Mouse (Mus musculus): Measurements from ENCODE around the gene Sirt2. TPM values are rescaled to one million over a fixed set of nuclear protein-coding genes. Genes with fewer than 3 reads are reported as not detected.
A peak's percentile ranks its signal among the peaks of the same experiment; 100 is the strongest.

Gene Sirt2
- polyA plus RNA-seq, 1 experiment: 28.1 TPM

DNA sequence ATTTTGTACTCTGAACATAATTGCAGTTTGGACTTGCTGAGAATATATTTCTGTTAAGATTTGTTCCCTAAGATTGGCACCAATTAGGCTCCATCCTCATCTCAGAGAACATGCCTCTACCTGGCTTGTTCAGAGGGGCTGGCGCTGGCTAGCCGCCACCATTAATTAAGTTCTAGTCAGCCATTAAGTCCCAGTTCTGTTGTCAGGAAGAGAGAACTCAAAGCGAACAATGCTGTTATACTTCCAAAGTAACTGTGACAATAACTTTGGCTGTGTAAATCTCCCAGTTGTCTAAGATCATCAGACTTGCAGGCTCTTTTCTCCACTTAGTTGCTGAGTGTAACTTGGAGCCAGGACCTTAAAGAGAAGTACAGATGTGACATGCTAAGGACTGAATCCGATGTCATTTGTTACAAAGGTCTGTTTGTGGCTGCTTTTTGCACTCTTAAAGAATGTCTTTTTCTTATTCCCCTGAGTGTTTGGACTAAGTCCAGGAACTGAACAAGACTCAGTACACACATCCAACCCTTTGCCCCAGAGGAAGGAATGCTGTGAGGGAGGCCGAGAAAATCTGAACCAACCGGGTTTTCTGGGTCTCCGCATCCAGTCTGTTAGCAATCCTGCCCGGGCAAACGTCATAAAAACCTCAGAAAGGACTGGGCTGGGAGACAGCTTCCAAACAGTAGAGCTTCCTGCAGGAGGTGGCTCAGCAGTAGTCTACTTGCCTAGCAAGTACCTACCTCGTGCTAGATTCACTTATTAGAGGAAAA lies 35.6 kb downstream of the Sirt2 start:
- Histone ChIP-seq H3K4me1 (ENCODE audit: control insufficient read depth, insufficient read depth, low read length) (peaks cover 9% of the 10 kb centered on the region), H3K27me3 (ENCODE audit: control insufficient read depth, insufficient read depth, low read length, poor library complexity, severe bottlenecking) (no peaks in the 10 kb centered on the region), H3K9ac (ENCODE audit: low read depth, poor library complexity, severe bottlenecking) (peak overlapping the region; percentile 46), H3K4me3 (ENCODE audit: low read depth, low read length) (peak overlapping the region; percentile 1; the same call in 1 of the 2 replicates), H3K27ac (ENCODE audit: insufficient read depth, low read length) (peak overlapping the region; percentile 100), H3K9me3 (replicated peaks; ENCODE audit: control insufficient read depth, insufficient read depth, low read length, poor library complexity, severe bottlenecking) (no peaks in the 10 kb centered on the region), H3K36me3 (ENCODE audit: control insufficient read depth, insufficient read depth, low read length, poor library complexity, severe bottlenecking) (peaks cover 5% of the 10 kb centered on the region)
- TF ChIP-seq EP300 (IDR thresholded peaks at IDR 0.05; ENCODE audit: insufficient read depth, low read depth, low read length): no peak
- no peak for TF ChIP-seq POLR2A (IDR thresholded peaks at IDR 0.05; ENCODE audit: insufficient read depth, low read length)
- TF ChIP-seq CTCF (IDR thresholded peaks at IDR 0.05; ENCODE audit: low read depth, low read length): no peak

DNA sequence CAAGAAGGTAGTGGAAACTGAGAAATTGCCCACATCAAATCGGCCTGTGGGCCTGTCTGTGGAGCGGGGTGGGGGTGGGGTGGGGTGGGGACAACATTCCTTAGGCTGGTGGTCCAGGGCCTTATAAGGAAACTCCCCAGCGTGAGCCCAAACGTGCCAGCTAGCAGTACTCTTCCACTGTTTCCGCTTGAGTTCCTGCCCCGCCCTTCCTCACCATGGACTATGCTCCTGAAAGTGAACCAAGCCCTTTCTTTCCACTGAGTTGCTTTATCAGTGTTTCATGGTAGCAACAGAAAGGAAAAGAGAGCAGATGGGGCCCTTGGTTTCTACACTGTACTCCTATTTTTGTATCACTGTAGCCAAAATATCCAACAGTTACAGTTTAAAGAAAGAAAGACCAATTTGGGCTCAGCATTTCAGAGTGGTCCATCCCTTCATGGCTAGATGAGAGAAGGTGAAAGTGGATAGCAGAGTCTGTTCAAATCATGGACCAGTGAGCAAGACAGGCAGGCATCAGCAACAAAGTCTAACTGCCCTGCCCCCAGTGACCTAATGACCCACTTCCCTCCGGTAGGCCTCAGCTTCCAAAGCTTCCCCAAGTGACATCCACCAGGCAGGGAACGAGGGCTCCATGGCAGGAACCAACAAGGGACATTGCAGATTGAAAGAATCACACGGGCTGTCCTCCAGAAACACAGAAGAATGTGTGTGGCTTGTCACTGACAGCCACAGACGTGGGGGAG lies 36.5 kb downstream of the Sirt2 start:
- peak overlapping the region; percentile 100 for H3K27ac ChIP-seq (ENCODE audit: insufficient read depth, low read length)
- H3K4me3 ChIP-seq (ENCODE audit: low read depth, low read length): no peak overlapping the region
- H3K9ac ChIP-seq (ENCODE audit: low read depth, poor library complexity, severe bottlenecking): peak overlapping the region; percentile 46
- TF ChIP-seq CTCF (IDR thresholded peaks at IDR 0.05; ENCODE audit: low read depth, low read length) (no peak), EP300 (IDR thresholded peaks at IDR 0.05; ENCODE audit: insufficient read depth, low read depth, low read length) (peak; percentile 69; the same call in 1 of the 2 replicates)
- peaks cover 4% of the 10 kb centered on the region for H3K36me3 ChIP-seq (ENCODE audit: control insufficient read depth, insufficient read depth, low read length, poor library complexity, severe bottlenecking)
- no peaks in the 10 kb centered on the region for H3K27me3 ChIP-seq (ENCODE audit: control insufficient read depth, insufficient read depth, low read length, poor library complexity, severe bottlenecking)
- peaks cover 7% of the 10 kb centered on the region for H3K4me1 ChIP-seq (ENCODE audit: control insufficient read depth, insufficient read depth, low read length)
- H3K9me3 ChIP-seq (replicated peaks; ENCODE audit: control insufficient read depth, insufficient read depth, low read length, poor library complexity, severe bottlenecking): no peaks in the 10 kb centered on the region

DNA sequence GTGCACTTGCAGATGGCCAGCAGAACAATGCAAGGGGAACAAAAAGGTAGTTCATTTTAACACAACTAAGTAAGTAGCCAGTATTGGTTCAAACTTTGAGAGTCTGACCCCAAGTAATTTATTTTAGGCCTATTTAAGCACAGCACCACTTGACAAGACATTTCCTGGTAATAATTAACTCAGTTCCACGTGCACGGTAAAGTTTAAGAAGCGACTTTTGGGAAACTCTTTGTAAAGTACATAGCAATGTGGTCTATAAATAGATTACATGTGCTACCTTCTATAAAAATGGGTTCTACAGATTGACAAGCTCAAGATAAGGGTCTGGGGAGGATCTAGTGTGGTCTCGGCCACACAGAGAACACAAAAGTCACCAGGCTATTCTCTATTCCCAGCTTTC lies 37.2 kb downstream of the Sirt2 start:
- TF ChIP-seq CTCF (IDR thresholded peaks at IDR 0.05; ENCODE audit: low read depth, low read length): no peak
- TF ChIP-seq EP300 (IDR thresholded peaks at IDR 0.05; ENCODE audit: insufficient read depth, low read depth, low read length): no peak
- TF ChIP-seq POLR2A (IDR thresholded peaks at IDR 0.05; ENCODE audit: insufficient read depth, low read length): no peak
- peaks cover 7% of the 10 kb centered on the region for H3K4me1 ChIP-seq (ENCODE audit: control insufficient read depth, insufficient read depth, low read length)

DNA sequence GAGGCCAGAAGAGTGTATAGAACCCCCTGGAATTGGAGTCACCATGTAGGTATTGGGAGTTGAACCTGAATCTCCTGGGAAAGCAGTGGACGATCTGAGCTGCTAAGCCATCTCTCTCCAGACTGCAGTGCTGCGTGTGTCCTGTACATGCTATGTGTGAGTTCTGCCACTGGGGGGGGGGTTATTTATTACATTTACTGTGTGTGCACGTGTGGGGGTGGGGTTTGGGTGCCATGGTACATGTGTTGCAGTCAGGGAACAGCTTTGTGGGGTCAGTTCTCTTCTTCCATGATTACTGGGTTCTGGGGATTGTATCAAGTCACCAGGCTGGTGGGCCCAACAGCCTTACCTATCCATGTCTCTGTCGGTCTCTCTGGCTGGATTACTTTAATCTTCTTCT lies 40.3 kb downstream of the Sirt2 start:
- no peak overlapping the region for H3K27ac ChIP-seq (ENCODE audit: insufficient read depth, low read length)
- H3K36me3 ChIP-seq (ENCODE audit: control insufficient read depth, insufficient read depth, low read length, poor library complexity, severe bottlenecking): peaks cover 2% of the 10 kb centered on the region
- no peak overlapping the region for H3K4me3 ChIP-seq (ENCODE audit: low read depth, low read length)
- no peaks in the 10 kb centered on the region for H3K27me3 ChIP-seq (ENCODE audit: control insufficient read depth, insufficient read depth, low read length, poor library complexity, severe bottlenecking)
- H3K9ac ChIP-seq (ENCODE audit: low read depth, poor library complexity, severe bottlenecking): no peak overlapping the region
- TF ChIP-seq CTCF (IDR thresholded peaks at IDR 0.05; ENCODE audit: low read depth, low read length): no peak
- no peak for TF ChIP-seq EP300 (IDR thresholded peaks at IDR 0.05; ENCODE audit: insufficient read depth, low read depth, low read length)
- no peak for TF ChIP-seq POLR2A (IDR thresholded peaks at IDR 0.05; ENCODE audit: insufficient read depth, low read length)
- peaks cover 7% of the 10 kb centered on the region for H3K4me1 ChIP-seq (ENCODE audit: control insufficient read depth, insufficient read depth, low read length)
- no peaks in the 10 kb centered on the region for H3K9me3 ChIP-seq (replicated peaks; ENCODE audit: control insufficient read depth, insufficient read depth, low read length, poor library complexity, severe bottlenecking)

More for the DNA sequence above, 37.2 kb downstream of the Sirt2 start:
- H3K9ac ChIP-seq (ENCODE audit: low read depth, poor library complexity, severe bottlenecking): peak overlapping the region; percentile 2; the same call in 1 of the 2 replicates
- no peaks in the 10 kb centered on the region for H3K27me3 ChIP-seq (ENCODE audit: control insufficient read depth, insufficient read depth, low read length, poor library complexity, severe bottlenecking)
- peaks cover 2% of the 10 kb centered on the region for H3K36me3 ChIP-seq (ENCODE audit: control insufficient read depth, insufficient read depth, low read length, poor library complexity, severe bottlenecking)
- H3K4me3 ChIP-seq (ENCODE audit: low read depth, low read length): no peak overlapping the region
- peak overlapping the region; percentile 87 for H3K27ac ChIP-seq (ENCODE audit: insufficient read depth, low read length)
- H3K9me3 ChIP-seq (replicated peaks; ENCODE audit: control insufficient read depth, insufficient read depth, low read length, poor library complexity, severe bottlenecking): no peaks in the 10 kb centered on the region

DNA sequence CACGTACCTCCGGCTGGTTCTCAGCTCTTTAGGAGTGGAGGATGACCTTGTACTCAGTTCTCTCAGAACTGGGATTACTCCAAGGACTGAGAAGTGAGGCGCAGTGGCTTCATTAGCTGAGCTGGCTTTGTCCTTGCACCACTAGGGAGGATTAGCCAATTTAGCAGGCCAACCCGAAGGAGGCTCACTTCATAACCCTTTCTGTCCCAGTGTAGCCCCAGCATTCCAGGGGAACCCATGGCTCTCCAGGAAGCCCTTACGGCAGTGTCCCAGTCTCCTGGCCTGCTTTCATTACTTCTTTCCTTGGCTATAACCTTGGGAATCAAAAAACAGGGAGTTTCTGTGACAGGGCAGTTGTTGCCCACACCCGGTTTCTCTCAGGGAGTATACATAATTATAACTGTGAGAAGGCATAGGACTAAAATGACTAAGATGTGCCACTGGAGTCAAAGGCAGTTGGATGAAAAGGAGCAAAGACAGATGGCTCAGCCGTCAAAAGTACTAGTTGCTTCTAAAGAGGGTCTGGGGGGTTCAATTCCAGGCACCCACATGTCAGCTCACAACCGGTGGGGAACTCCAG lies 41.2 kb downstream of the Sirt2 start:
- H3K27me3 ChIP-seq (ENCODE audit: control insufficient read depth, insufficient read depth, low read length, poor library complexity, severe bottlenecking): no peaks in the 10 kb centered on the region

More for the DNA sequence above, 41.2 kb downstream of the Sirt2 start:
- Histone ChIP-seq H3K27ac (ENCODE audit: insufficient read depth, low read length) (peak overlapping the region; percentile 80), H3K9ac (ENCODE audit: low read depth, poor library complexity, severe bottlenecking) (peak overlapping the region; percentile 84), H3K4me1 (ENCODE audit: control insufficient read depth, insufficient read depth, low read length) (peaks cover 7% of the 10 kb centered on the region), H3K9me3 (replicated peaks; ENCODE audit: control insufficient read depth, insufficient read depth, low read length, poor library complexity, severe bottlenecking) (no peaks in the 10 kb centered on the region), H3K36me3 (ENCODE audit: control insufficient read depth, insufficient read depth, low read length, poor library complexity, severe bottlenecking) (peaks cover 10% of the 10 kb centered on the region), H3K4me3 (ENCODE audit: low read depth, low read length) (peak overlapping the region; percentile 91)
- TF ChIP-seq CTCF (IDR thresholded peaks at IDR 0.05; ENCODE audit: low read depth, low read length) (no peak), POLR2A (IDR thresholded peaks at IDR 0.05; ENCODE audit: insufficient read depth, low read length) (no peak), EP300 (IDR thresholded peaks at IDR 0.05; ENCODE audit: insufficient read depth, low read depth, low read length) (no peak)

Data from ES-Bruce4 (cell line).